ENCODE assay signal across 8 mouse cellular contexts in genomic region chr10:94462386-94463064, GRCm38 (mm10).
DNase-seq lines count a peak whose midpoint lies in the region; ATAC-seq and TF ChIP-seq lines count a peak whose summit lies in the region.

No protein-coding gene starts in this region.

- H3K4me3 ChIP-seq in embryonic facial prominence, embryonic 14.5 days (ENCODE audit: low read depth, low read length) = no peak overlapping the region
- H3K4me3 ChIP-seq in embryonic facial prominence, embryonic 10.5 days = no peak overlapping the region
- H3K4me3 ChIP-seq in lung, postnatal 0 days (ENCODE audit: low read depth, low read length) = no peak overlapping the region
- H3K4me3 ChIP-seq in liver, embryonic 11.5 days (ENCODE audit: low read depth, low read length) = no peak overlapping the region

- no peaks in the 10 kb centered on the region for H3K27me3 ChIP-seq in embryonic facial prominence, embryonic 14.5 days (replicated peaks; ENCODE audit: control insufficient read depth, insufficient read depth, low read length)
- no peaks in the 10 kb centered on the region for H3K27me3 ChIP-seq in embryonic facial prominence, embryonic 10.5 days (replicated peaks; ENCODE audit: low read depth, poor library complexity, severe bottlenecking)
- no peaks in the 10 kb centered on the region for H3K27me3 ChIP-seq in lung, postnatal 0 days (replicated peaks; ENCODE audit: insufficient read depth, low read length)
- H3K27me3 ChIP-seq in liver, embryonic 11.5 days (replicated peaks; ENCODE audit: control insufficient read depth, insufficient read depth, low read length) = 0 out of 2 replicates have a peak, but pooled peaks cover 2% of the 10 kb centered on the region

- H3K9ac ChIP-seq in embryonic facial prominence, embryonic 14.5 days (ENCODE audit: low read depth, low read length) = no peak overlapping the region
- no peak overlapping the region for H3K9ac ChIP-seq in lung, postnatal 0 days (replicated peaks; ENCODE audit: low read depth)
- no peak overlapping the region for H3K9ac ChIP-seq in liver, embryonic 11.5 days (ENCODE audit: low read depth, low read length)

- H3K36me3 ChIP-seq in embryonic facial prominence, embryonic 14.5 days (ENCODE audit: control insufficient read depth, insufficient read depth, low read length) = no peaks in the 10 kb centered on the region
- H3K36me3 ChIP-seq in embryonic facial prominence, embryonic 10.5 days (replicated peaks) = no peaks in the 10 kb centered on the region
- H3K36me3 ChIP-seq in lung, postnatal 0 days (ENCODE audit: insufficient read depth, low read length) = no peaks in the 10 kb centered on the region
- H3K36me3 ChIP-seq in liver, embryonic 11.5 days (ENCODE audit: control insufficient read depth, insufficient read depth, low read length) = no peaks in the 10 kb centered on the region

- H3K27ac ChIP-seq in embryonic facial prominence, embryonic 14.5 days (replicated peaks; ENCODE audit: low read depth, low read length) = no peak overlapping the region
- no peak overlapping the region for H3K27ac ChIP-seq in embryonic facial prominence, embryonic 10.5 days (replicated peaks)
- H3K27ac ChIP-seq in lung, postnatal 0 days (ENCODE audit: low read length) = peak overlapping the region; percentile 55
- H3K27ac ChIP-seq in liver, embryonic 11.5 days (ENCODE audit: low read depth, low read length) = no peak overlapping the region

- H3K4me1 ChIP-seq in embryonic facial prominence, embryonic 14.5 days (ENCODE audit: control insufficient read depth, insufficient read depth, low read length) = peaks cover 19% of the 10 kb centered on the region
- peaks cover 13% of the 10 kb centered on the region for H3K4me1 ChIP-seq in embryonic facial prominence, embryonic 10.5 days
- H3K4me1 ChIP-seq in lung, postnatal 0 days (ENCODE audit: insufficient read depth, low read depth, low read length) = peaks cover 14% of the 10 kb centered on the region; the same call in 1 of the 2 replicates
- no peaks in the 10 kb centered on the region for H3K4me1 ChIP-seq in liver, embryonic 11.5 days (replicated peaks; ENCODE audit: control insufficient read depth, insufficient read depth, low read length)

- ATAC-seq in embryonic facial prominence, embryonic 14.5 days (ENCODE audit: low read depth) = peak; percentile 81
- ATAC-seq in lung, postnatal 0 days = peak; percentile 91
- no peak for ATAC-seq in activated CD4-positive, CD25-positive, alpha-beta regulatory T cell, adult 4 months
- ATAC-seq in liver, embryonic 11.5 days (replicated peaks; ENCODE audit: low FRiP score) = no peak

- intact Hi-C loops in heart, postnatal 25 days (cut with DNase I) = loop anchor here (1.0 to 5.0 kb wide), 4 partner anchors 18 to 54 kb away; no protein-coding TSS in a partner anchor

- DNase-seq in embryonic facial prominence, embryonic 14.5 days (ENCODE audit: low spot score) = peak; percentile 88
- no peak for DNase-seq in embryonic facial prominence, embryonic 10.5 days (ENCODE audit: low spot score)
- peak; percentile 74 to 79 for DNase-seq in adrenal gland, postnatal 36 days
- peak; percentile 86 for DNase-seq in heart, postnatal 25 days (ENCODE audit: low spot score)
- peak; percentile 94 for DNase-seq in lung, postnatal 0 days (ENCODE audit: low spot score)
- DNase-seq in left cerebral cortex, adult 18-20 months (ENCODE audit: low spot score in 2 of 2) = no peak
- no peak for DNase-seq in liver, embryonic 11.5 days (ENCODE audit: low spot score)

- no peak for TF ChIP-seq CTCF in lung, postnatal 0 days (IDR thresholded peaks at IDR 0.05)

- TF ChIP-seq EP300 in lung, postnatal 0 days (IDR thresholded peaks at IDR 0.05) = peak; percentile 98

- WGBS in embryonic facial prominence, embryonic 14.5 days = 58% methylated on average over 15 of the region's 15 CpGs
- WGBS in embryonic facial prominence, embryonic 10.5 days = 78% methylated on average over 15 of the region's 15 CpGs
- 16% methylated on average over 15 of the region's 15 CpGs for WGBS in lung, postnatal 0 days
- 79% methylated on average over 15 of the region's 15 CpGs for WGBS in liver, embryonic 11.5 days

- no peaks in the 10 kb centered on the region for H3K9me3 ChIP-seq in embryonic facial prominence, embryonic 14.5 days (ENCODE audit: control insufficient read depth, low read length)
- H3K9me3 ChIP-seq in embryonic facial prominence, embryonic 10.5 days = no peaks in the 10 kb centered on the region
- no peaks in the 10 kb centered on the region for H3K9me3 ChIP-seq in lung, postnatal 0 days (ENCODE audit: low read length)
- no peaks in the 10 kb centered on the region for H3K9me3 ChIP-seq in liver, embryonic 11.5 days (ENCODE audit: control insufficient read depth, low read length)

- H3K4me2 ChIP-seq in embryonic facial prominence, embryonic 14.5 days (ENCODE audit: low read depth, low read length) = no peak overlapping the region
- no peak overlapping the region for H3K4me2 ChIP-seq in lung, postnatal 0 days (replicated peaks; ENCODE audit: low read depth, low read length)
- H3K4me2 ChIP-seq in liver, embryonic 11.5 days = no peak overlapping the region

Comparison
In these comparisons a context has a peak if more than half of its experiments do, and no peak if none do; other contexts are left out.
1. DNase-seq: peak in embryonic facial prominence, embryonic 14.5 days (single experiment), adrenal gland, postnatal 36 days (2 of 2), heart, postnatal 25 days (single experiment) and lung, postnatal 0 days (single experiment); none in embryonic facial prominence, embryonic 10.5 days (single experiment), left cerebral cortex, adult 18-20 months (0 of 2) and liver, embryonic 11.5 days (single experiment).
2. ATAC-seq: peak in embryonic facial prominence, embryonic 14.5 days (single experiment) and lung, postnatal 0 days (single experiment); none in activated CD4-positive, CD25-positive, alpha-beta regulatory T cell, adult 4 months (single experiment) and liver, embryonic 11.5 days (single experiment).